Mouse (Mus musculus): ENCODE measurements at regions not wholly inside any gene's neighbourhood (a gene's known extent, or its start where the extent isn't known, plus 50 kb on each side); places are given as distances from the start of the nearest gene placed in this dataset.

- ATAC-seq (ENCODE audit: low read depth): peak; percentile 48
- 22% methylated on average over 13 of the region's 13 CpGs for WGBS
- Histone ChIP-seq H3K27ac (replicated peaks) (peak overlapping the region; percentile 64), H3K36me3 (no peaks in the 10 kb centered on the region), H3K27me3 (peaks cover 5% of the 10 kb centered on the region; the same call in 1 of the 2 replicates), H3K4me1 (replicated peaks) (peaks cover 42% of the 10 kb centered on the region), H3K4me3 (no peak overlapping the region), H3K4me2 (peak overlapping the region; percentile 40), H3K9ac (no peak overlapping the region), H3K9me3 (no peaks in the 10 kb centered on the region)
Measured at GRCm38 (mm10) chr19:15611137-15611758, 335.9 kb downstream of the Psat1 start.

GRCm38 (mm10) chr19:15606440-15606839 lies 340.7 kb downstream of the Psat1 start:
- Histone ChIP-seq H3K4me1 (replicated peaks) (peaks cover 27% of the 10 kb centered on the region), H3K4me3 (no peak overlapping the region), H3K9me3 (no peaks in the 10 kb centered on the region), H3K36me3 (no peaks in the 10 kb centered on the region), H3K9ac (no peak overlapping the region), H3K27me3 (no peaks in the 10 kb centered on the region), H3K27ac (replicated peaks) (0 out of 2 replicates have a peak overlapping the region, but pooled peaks have one; percentile 6), H3K4me2 (no peak overlapping the region)
- WGBS: 43% methylated on average over 4 of the region's 4 CpGs
- ATAC-seq (ENCODE audit: low read depth): peak; percentile 70; the same call in 1 of the 2 replicates

GRCm38 (mm10) chr19:15592821-15593220 lies 354.3 kb downstream of the Psat1 start:
- Histone ChIP-seq H3K27me3 (no peaks in the 10 kb centered on the region), H3K9ac (no peak overlapping the region), H3K4me2 (no peak overlapping the region), H3K27ac (replicated peaks) (no peak overlapping the region), H3K9me3 (no peaks in the 10 kb centered on the region), H3K4me3 (no peak overlapping the region), H3K4me1 (replicated peaks) (no peaks in the 10 kb centered on the region), H3K36me3 (no peaks in the 10 kb centered on the region)
- 84% methylated on average over 2 of the region's 2 CpGs for whole genome bisulfite sequencing
- ATAC-seq (ENCODE audit: low read depth): no peak

- Histone ChIP-seq H3K9ac (no peak overlapping the region), H3K27ac (replicated peaks) (no peak overlapping the region), H3K4me2 (0 out of 2 replicates have a peak overlapping the region, but pooled peaks have one; percentile 6), H3K4me3 (no peak overlapping the region), H3K36me3 (no peaks in the 10 kb centered on the region), H3K9me3 (no peaks in the 10 kb centered on the region), H3K27me3 (no peaks in the 10 kb centered on the region), H3K4me1 (replicated peaks) (peaks cover 22% of the 10 kb centered on the region)
- ATAC-seq (ENCODE audit: low read depth): peak; percentile 80
- WGBS: 32% methylated on average over 15 of the region's 15 CpGs
Measured at GRCm38 (mm10) chr19:15583782-15584693, 363.1 kb downstream of the Psat1 start.

GRCm38 (mm10) chr19:15583106-15583781 lies 363.9 kb downstream of the Psat1 start:
- no peaks in the 10 kb centered on the region for H3K9me3 ChIP-seq
- H3K9ac ChIP-seq: no peak overlapping the region
- WGBS: 29% methylated on average over 8 of the region's 8 CpGs
- H3K27me3 ChIP-seq: no peaks in the 10 kb centered on the region
- ATAC-seq (ENCODE audit: low read depth): no peak
- no peak overlapping the region for H3K4me3 ChIP-seq
- H3K36me3 ChIP-seq: no peaks in the 10 kb centered on the region
- H3K4me2 ChIP-seq: no peak overlapping the region
- peaks cover 22% of the 10 kb centered on the region for H3K4me1 ChIP-seq (replicated peaks)
- H3K27ac ChIP-seq (replicated peaks): no peak overlapping the region

GRCm38 (mm10) chr19:15571204-15571603 lies 375.9 kb downstream of the Psat1 start:
- WGBS: 91% methylated on average over 9 of the region's 9 CpGs
- Histone ChIP-seq H3K4me3 (no peak overlapping the region), H3K4me2 (no peak overlapping the region), H3K27ac (replicated peaks) (no peak overlapping the region), H3K4me1 (replicated peaks) (no peaks in the 10 kb centered on the region), H3K9ac (no peak overlapping the region), H3K9me3 (no peaks in the 10 kb centered on the region), H3K27me3 (no peaks in the 10 kb centered on the region), H3K36me3 (no peaks in the 10 kb centered on the region)
- ATAC-seq (ENCODE audit: low read depth): no peak

- Histone ChIP-seq H3K4me3 (no peak overlapping the region), H3K4me2 (no peak overlapping the region), H3K27me3 (no peaks in the 10 kb centered on the region), H3K27ac (replicated peaks) (no peak overlapping the region), H3K9me3 (no peaks in the 10 kb centered on the region), H3K9ac (no peak overlapping the region), H3K36me3 (no peaks in the 10 kb centered on the region), H3K4me1 (replicated peaks) (no peaks in the 10 kb centered on the region)
- WGBS: 72% methylated on average over 5 of the region's 5 CpGs
- ATAC-seq (ENCODE audit: low read depth): no peak
Measured at GRCm38 (mm10) chr19:15561511-15561910, 385.6 kb downstream of the Psat1 start.

GRCm38 (mm10) chr19:15553953-15554352 lies 393.2 kb downstream of the Psat1 start:
- no peak overlapping the region for H3K27ac ChIP-seq (replicated peaks)
- peak; percentile 56; the same call in 1 of the 2 replicates for ATAC-seq (ENCODE audit: low read depth)
- no peak overlapping the region for H3K4me3 ChIP-seq
- no peaks in the 10 kb centered on the region for H3K36me3 ChIP-seq
- H3K9ac ChIP-seq: no peak overlapping the region
- WGBS: 39% methylated on average over 8 of the region's 8 CpGs
- H3K27me3 ChIP-seq: no peaks in the 10 kb centered on the region
- H3K4me2 ChIP-seq: no peak overlapping the region
- H3K4me1 ChIP-seq (replicated peaks): peaks cover 12% of the 10 kb centered on the region
- H3K9me3 ChIP-seq: no peaks in the 10 kb centered on the region

GRCm38 (mm10) chr19:15517853-15518252 lies 429.3 kb downstream of the Psat1 start:
- Histone ChIP-seq H3K9ac (no peak overlapping the region), H3K27ac (replicated peaks) (no peak overlapping the region), H3K4me3 (no peak overlapping the region), H3K4me1 (replicated peaks) (peaks cover 14% of the 10 kb centered on the region), H3K27me3 (no peaks in the 10 kb centered on the region; the same call in 1 of the 2 replicates), H3K9me3 (peaks cover under 1% of the 10 kb centered on the region; the same call in 1 of the 2 replicates), H3K4me2 (no peak overlapping the region), H3K36me3 (no peaks in the 10 kb centered on the region)
- no peak for ATAC-seq (ENCODE audit: low read depth)
- whole genome bisulfite sequencing: 71% methylated on average over 3 of the region's 3 CpGs

GRCm38 (mm10) chr19:15516566-15517305 lies 430.4 kb downstream of the Psat1 start:
- peaks cover 14% of the 10 kb centered on the region for H3K4me1 ChIP-seq (replicated peaks)
- H3K27me3 ChIP-seq: peaks cover 4% of the 10 kb centered on the region
- ATAC-seq (ENCODE audit: low read depth): peak; percentile 79
- H3K9ac ChIP-seq: peak overlapping the region; percentile 1; the same call in 1 of the 2 replicates
- no peak overlapping the region for H3K27ac ChIP-seq (replicated peaks)
- no peaks in the 10 kb centered on the region for H3K9me3 ChIP-seq
- no peaks in the 10 kb centered on the region for H3K36me3 ChIP-seq
- H3K4me2 ChIP-seq: peak overlapping the region; percentile 45
- H3K4me3 ChIP-seq: peak overlapping the region; percentile 10
- 17% methylated on average over 17 of the region's 17 CpGs for WGBS

GRCm38 (mm10) chr19:15513197-15513596 lies 433.9 kb downstream of the Psat1 start:
- no peak overlapping the region for H3K4me2 ChIP-seq
- ATAC-seq (ENCODE audit: low read depth): no peak
- 82% methylated on average over 4 of the region's 4 CpGs for WGBS
- no peak overlapping the region for H3K4me3 ChIP-seq
- peaks cover 14% of the 10 kb centered on the region for H3K4me1 ChIP-seq (replicated peaks)
- H3K9me3 ChIP-seq: no peaks in the 10 kb centered on the region
- no peak overlapping the region for H3K9ac ChIP-seq
- H3K27ac ChIP-seq (replicated peaks): no peak overlapping the region
- H3K36me3 ChIP-seq: no peaks in the 10 kb centered on the region
- H3K27me3 ChIP-seq: peaks cover 4% of the 10 kb centered on the region
